In the genomic region with DNA sequence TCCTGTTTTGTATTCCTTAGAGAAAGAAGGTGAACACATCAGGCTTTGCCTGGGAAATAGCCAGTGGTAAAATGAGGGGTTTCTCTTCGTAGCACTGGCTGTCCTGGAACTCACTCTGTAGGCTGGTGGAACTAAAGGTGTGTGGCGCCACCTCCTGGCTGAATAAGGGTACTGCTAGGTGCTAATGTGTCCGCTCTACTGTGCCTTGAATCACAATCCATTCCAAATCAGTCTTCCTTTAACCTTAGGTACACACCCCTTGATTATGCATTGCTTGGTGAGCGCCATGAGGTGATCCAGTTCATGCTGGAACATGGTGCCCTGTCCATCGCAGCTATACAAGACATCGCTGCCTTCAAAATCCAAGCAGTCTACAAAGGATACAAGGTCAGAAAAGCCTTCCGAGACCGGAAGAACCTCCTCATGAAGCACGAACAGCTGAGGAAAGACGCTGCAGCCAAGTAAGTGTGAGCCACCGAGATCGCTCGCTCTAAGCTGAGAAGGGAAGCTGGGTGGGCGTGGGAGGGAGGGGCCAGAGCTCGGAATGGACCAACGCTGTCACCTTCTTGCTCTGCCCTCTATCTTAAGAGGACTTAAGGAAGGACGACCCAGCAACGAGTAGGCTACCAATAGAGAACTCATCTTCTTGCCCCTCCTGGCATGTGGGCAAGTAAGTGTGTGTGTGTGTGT, we compare ENCODE assay signal across 8 mouse cellular contexts.
DNase-seq lines count a peak whose midpoint lies in the region; ATAC-seq and TF ChIP-seq lines count a peak whose summit lies in the region.

No protein-coding gene starts in this region.

- DNase-seq in ovary, postnatal 14 days (ENCODE audit: low spot score): peak; percentile 36
- no peak for DNase-seq in ovary, adult 18-20 months (ENCODE audit: low spot score)
- peak; percentile 63 for DNase-seq in limb, embryonic 14.5 days (ENCODE audit: low spot score)
- peak; percentile 70 for DNase-seq in splenic B cell, adult 2 months (ENCODE audit: low read depth, low spot score)

- H3K36me3 ChIP-seq in intestine, postnatal 0 days (ENCODE audit: control insufficient read depth, insufficient read depth): no peaks in the 10 kb centered on the region
- no peaks in the 10 kb centered on the region for H3K36me3 ChIP-seq in limb, embryonic 14.5 days (ENCODE audit: control insufficient read depth, insufficient read depth, low read length)
- H3K36me3 ChIP-seq in midbrain, embryonic 16.5 days (ENCODE audit: control insufficient read depth, insufficient read depth, low read length): no peaks in the 10 kb centered on the region
- H3K36me3 ChIP-seq in splenic B cell, adult 2 months (ENCODE audit: control insufficient read depth, insufficient read depth, low read length, poor library complexity, severe bottlenecking): no peaks in the 10 kb centered on the region; the same call in 1 of the 2 replicates

- no peak overlapping the region for H3K9ac ChIP-seq in intestine, postnatal 0 days (ENCODE audit: low read depth, low read length)
- H3K9ac ChIP-seq in limb, embryonic 14.5 days (ENCODE audit: low read depth, low read length, severe bottlenecking): no peak overlapping the region
- no peak overlapping the region for H3K9ac ChIP-seq in midbrain, embryonic 16.5 days (ENCODE audit: low read depth, low read length)

- no peaks in the 10 kb centered on the region for H3K4me1 ChIP-seq in intestine, postnatal 0 days (replicated peaks; ENCODE audit: control insufficient read depth, insufficient read depth, low read length)
- no peaks in the 10 kb centered on the region for H3K4me1 ChIP-seq in limb, embryonic 14.5 days (ENCODE audit: control insufficient read depth, insufficient read depth, low read length)
- H3K4me1 ChIP-seq in midbrain, embryonic 16.5 days (ENCODE audit: control insufficient read depth, insufficient read depth, low read length): no peaks in the 10 kb centered on the region

- peak; percentile 87 for ATAC-seq in common myeloid progenitor, adult 5-6 weeks (replicated peaks; ENCODE audit: low read depth, poor library complexity, severe bottlenecking)
- peak; percentile 86 for ATAC-seq in granulocyte monocyte progenitor cell, adult 5-6 weeks (replicated peaks; ENCODE audit: poor library complexity, severe bottlenecking)
- no peak for ATAC-seq in intestine, postnatal 0 days
- no peak for ATAC-seq in limb, embryonic 14.5 days (ENCODE audit: low FRiP score, low read depth)
- peak; percentile 52 for ATAC-seq in midbrain, embryonic 16.5 days

- 52% methylated on average over 18 of the region's 18 CpGs for WGBS in intestine, postnatal 0 days
- WGBS in limb, embryonic 14.5 days: 46% methylated on average over 18 of the region's 18 CpGs
- WGBS in midbrain, embryonic 16.5 days: 42% methylated on average over 18 of the region's 18 CpGs

- no peak for TF ChIP-seq POLR2A in limb, embryonic 14.5 days (IDR thresholded peaks at IDR 0.05; ENCODE audit: borderline replicate concordance, extremely low read depth, insufficient read depth, insufficient read length)

- H3K4me3 ChIP-seq in intestine, postnatal 0 days (ENCODE audit: low read depth, low read length): no peak overlapping the region
- H3K4me3 ChIP-seq in limb, embryonic 14.5 days (replicated peaks; ENCODE audit: low read length): no peak overlapping the region
- no peak overlapping the region for H3K4me3 ChIP-seq in midbrain, embryonic 16.5 days (ENCODE audit: low read depth, low read length)

- peak; percentile 89 for TF ChIP-seq CTCF in intestine, postnatal 0 days (IDR thresholded peaks at IDR 0.05; ENCODE audit: low read depth)

- no peaks in the 10 kb centered on the region for H3K9me3 ChIP-seq in intestine, postnatal 0 days (ENCODE audit: control insufficient read depth)
- no peaks in the 10 kb centered on the region for H3K9me3 ChIP-seq in limb, embryonic 14.5 days (ENCODE audit: control insufficient read depth, low read length)
- H3K9me3 ChIP-seq in midbrain, embryonic 16.5 days (replicated peaks; ENCODE audit: control insufficient read depth, low read length, poor library complexity, severe bottlenecking): no peaks in the 10 kb centered on the region

- no peak overlapping the region for H3K27ac ChIP-seq in intestine, postnatal 0 days (ENCODE audit: low read depth, low read length)
- H3K27ac ChIP-seq in limb, embryonic 14.5 days (replicated peaks; ENCODE audit: low read depth, low read length): no peak overlapping the region
- no peak overlapping the region for H3K27ac ChIP-seq in midbrain, embryonic 16.5 days (ENCODE audit: low read length)

- no peak overlapping the region for H3K4me2 ChIP-seq in intestine, postnatal 0 days (replicated peaks; ENCODE audit: low read depth)
- no peak overlapping the region for H3K4me2 ChIP-seq in limb, embryonic 14.5 days (replicated peaks; ENCODE audit: low read depth, low read length, severe bottlenecking)
- H3K4me2 ChIP-seq in midbrain, embryonic 16.5 days (ENCODE audit: low read length): no peak overlapping the region

- H3K27me3 ChIP-seq in intestine, postnatal 0 days (replicated peaks; ENCODE audit: control insufficient read depth, insufficient read depth, low read length): no peaks in the 10 kb centered on the region
- H3K27me3 ChIP-seq in limb, embryonic 14.5 days (ENCODE audit: control insufficient read depth, insufficient read depth, low read length): no peaks in the 10 kb centered on the region
- no peaks in the 10 kb centered on the region for H3K27me3 ChIP-seq in midbrain, embryonic 16.5 days (ENCODE audit: control insufficient read depth, insufficient read depth, low read depth, low read length)
- no peaks in the 10 kb centered on the region for H3K27me3 ChIP-seq in splenic B cell, adult 2 months (ENCODE audit: control insufficient read depth, insufficient read depth, low read length, poor library complexity, severe bottlenecking)

Comparison
In these comparisons a context has a peak if more than half of its experiments do, and no peak if none do; other contexts are left out.
1. ATAC-seq: peak in common myeloid progenitor, adult 5-6 weeks (single experiment), granulocyte monocyte progenitor cell, adult 5-6 weeks (single experiment) and midbrain, embryonic 16.5 days (single experiment); none in intestine, postnatal 0 days (single experiment) and limb, embryonic 14.5 days (single experiment).